Mouse (Mus musculus) frontal cortex, postnatal 36 days (tissue): ENCODE measurements around the gene Sik3.
"Not testable (repeated sequence)": the region's sequence is repeated elsewhere in the genome, so short reads cannot be mapped to it uniquely, and the experiment has no call there.

Source experiments
- DNase-seq, 2 experiments: peaks; one replicate each; pipeline ENCODE4 v3.0.0; 2022; ENCODE audit warnings: low spot score in 2 of 2

Gene Sik3

DNA sequence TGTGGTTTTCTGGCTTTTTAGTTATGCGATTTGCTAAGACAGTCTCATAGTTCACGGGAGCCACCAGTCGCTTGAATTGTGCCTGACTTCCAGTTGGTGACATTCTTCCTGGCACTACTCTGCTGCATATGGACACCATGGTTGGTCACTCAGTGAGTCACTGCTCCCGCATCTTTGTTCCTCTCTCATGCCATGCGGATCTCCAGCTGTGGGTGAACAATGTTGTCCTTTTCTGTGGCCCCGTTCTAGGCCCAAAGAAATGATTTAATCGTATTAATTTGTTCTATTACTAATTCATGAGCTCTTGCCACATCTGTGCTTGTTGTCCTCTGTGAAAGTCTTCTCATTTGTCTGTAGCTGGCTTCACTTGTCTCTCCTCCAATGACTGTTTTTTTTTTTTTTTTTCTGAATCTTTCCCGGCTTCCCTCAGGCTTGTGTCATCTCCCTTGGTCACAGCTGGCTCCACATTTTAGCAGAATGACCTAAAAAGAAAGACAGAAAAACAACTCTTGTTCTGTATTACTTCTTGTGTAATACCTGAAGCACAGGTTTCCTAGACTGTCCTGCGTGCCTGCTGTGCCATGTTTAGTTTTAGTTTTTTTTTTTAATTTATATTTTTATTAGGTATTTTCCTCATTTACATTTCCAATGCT, 40.5 kb downstream of the Sik3 start:
- no peak for DNase-seq

DNA sequence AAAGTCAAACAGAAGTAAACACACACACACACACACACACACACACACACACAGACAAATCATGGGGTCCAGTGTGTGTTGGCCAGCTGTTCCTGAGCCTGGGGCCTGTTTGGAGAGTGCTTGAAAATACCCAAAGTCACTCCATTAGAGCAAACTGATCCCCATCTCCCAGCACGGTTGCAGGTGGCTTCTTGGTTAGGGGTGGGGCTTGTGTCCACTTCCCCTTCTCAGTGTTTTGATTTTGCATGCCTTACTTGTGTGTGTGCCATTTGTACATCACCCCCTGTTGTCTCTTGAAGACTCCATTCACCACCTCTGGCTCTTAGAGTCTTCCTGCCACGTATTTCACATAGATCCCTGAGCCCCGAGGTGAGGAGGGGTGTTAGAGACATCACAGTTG, 45.4 kb downstream of the Sik3 start:
- DNase-seq, result no peak

DNA sequence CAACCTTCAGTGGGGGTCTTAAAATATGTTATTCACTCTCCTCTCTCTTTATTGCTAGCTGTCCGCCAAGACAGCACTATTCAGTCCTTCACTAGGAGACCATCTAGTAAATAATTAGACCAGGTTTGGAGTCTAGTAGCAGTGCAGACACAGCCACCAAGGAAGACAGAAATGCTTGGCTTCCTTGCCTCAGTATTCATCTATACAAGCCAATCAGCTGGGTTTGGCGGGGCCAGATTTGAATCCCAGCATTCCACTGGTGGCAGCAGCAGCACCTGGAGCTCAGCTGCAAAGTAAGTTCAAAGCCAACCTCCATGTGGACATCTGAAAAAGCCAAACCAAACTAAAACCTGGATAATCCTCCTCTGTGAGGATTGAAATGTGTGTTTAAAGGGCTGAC, 47.6 kb downstream of the Sik3 start:
- DNase-seq, result no peak

DNA sequence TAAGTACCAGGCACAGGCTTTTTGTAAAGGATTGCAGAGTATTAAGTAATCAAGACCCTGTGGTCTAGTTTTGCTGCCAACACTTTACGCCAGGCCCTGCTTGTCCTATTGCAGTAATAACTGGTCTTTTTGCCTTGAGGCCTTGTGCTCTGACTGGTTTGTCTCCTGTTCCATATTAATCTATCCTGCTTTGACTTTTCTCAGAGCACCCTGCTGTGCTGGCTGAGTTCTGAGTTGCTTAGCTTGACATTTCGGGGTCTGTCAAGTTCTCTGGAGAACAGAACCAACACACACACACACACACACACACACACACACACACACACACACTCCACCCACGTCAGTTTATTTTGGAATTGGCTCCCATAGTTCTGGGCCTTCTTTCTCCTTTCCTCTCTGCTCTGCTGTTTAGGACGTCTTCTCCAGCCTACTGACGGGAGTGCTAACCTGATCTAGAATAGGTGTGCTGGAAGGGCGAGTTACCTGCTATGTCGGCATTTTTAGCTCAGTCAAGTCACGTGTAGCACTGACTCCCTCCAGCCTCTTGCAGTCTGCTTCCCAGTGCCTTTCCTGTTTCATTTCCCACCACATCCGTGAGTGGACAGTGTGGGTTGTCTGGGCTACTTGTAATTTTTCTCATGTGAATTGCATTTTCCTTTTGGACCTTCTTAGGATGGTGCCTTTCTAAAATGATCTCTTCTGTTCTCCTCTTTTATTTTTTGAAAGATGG, 49.2 kb downstream of the Sik3 start:
- DNase-seq, result peak in 1 of 2 experiments; percentile 69

DNA sequence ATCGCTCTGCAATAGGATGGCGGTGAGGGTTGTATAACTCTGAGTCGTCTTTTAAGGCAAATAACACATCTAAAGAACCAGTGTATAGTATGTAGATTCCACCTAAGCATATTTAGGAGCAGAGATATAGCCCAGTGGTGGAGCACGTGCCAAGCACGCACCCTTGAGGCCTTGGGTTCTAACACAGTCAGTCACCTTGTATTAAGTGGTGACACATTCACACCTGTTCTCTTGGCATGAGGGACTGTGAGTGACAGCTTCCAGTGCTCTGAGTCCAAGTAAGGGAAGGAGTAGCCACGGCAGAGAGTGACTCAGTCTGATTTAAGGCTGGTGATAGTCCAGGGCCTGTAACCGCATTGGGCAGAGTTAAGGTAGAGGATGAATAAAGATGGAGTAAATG, 51.7 kb downstream of the Sik3 start:
- no peak for DNase-seq

DNA sequence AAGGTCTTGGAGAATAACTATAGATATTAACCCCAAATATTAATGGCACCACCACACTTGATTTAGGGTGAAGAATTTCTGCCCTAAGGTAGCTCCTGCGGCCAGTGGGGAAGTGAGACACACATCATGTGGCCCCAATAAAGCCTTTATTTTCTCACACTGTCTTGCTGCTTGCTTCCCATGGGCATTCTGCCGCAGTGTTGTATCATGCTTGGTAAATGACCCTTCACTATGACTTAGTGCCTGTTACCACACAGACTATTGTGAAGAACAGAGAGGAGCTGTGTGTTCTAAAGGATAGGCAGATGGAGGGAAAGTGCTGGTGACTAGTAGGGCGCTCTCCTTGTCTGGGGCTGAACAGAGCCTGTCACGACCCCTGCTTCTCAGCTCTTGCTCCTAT, 54.1 kb downstream of the Sik3 start:
- no peak for DNase-seq

DNA sequence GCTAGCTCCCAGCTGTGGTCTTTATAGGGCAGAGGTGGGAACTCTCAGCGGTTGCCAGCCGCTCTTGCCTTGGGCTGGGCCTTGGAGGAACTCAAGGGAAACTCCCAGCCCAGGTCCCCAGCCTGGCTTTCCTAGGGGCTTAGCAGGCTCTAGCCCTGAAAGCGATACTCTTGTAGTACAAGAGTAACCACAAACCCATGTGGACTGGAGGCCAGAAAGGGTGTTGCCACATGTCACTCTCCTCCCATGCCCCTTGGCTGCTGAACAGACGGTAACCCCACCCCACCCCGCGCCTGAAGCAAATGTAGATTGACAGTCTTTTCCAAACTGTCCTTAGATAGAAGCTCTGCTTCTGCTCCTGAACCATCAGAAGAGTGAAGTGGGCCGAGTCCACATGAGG, 55.1 kb downstream of the Sik3 start:
- DNase-seq, result no peak

DNA sequence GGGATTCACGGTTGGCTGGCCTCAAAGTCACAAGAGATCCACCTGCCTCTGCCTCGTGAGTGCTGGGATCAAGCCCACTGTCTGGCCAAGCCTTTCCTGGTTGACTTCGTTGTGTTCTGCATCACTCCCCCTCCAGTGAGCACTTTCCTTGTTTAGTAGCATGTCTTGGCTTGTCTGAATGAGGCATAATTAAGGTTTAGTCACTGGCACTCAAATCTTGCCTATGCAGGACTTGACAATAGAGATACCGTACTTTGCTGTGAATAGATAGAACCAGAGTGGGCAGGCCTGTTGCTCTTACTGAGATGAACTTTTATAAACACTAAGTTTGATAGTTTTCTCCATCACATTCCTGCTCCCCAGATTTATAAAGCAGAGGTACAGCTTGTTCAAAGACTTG, 56.4 kb downstream of the Sik3 start:
- DNase-seq, result no peak

DNA sequence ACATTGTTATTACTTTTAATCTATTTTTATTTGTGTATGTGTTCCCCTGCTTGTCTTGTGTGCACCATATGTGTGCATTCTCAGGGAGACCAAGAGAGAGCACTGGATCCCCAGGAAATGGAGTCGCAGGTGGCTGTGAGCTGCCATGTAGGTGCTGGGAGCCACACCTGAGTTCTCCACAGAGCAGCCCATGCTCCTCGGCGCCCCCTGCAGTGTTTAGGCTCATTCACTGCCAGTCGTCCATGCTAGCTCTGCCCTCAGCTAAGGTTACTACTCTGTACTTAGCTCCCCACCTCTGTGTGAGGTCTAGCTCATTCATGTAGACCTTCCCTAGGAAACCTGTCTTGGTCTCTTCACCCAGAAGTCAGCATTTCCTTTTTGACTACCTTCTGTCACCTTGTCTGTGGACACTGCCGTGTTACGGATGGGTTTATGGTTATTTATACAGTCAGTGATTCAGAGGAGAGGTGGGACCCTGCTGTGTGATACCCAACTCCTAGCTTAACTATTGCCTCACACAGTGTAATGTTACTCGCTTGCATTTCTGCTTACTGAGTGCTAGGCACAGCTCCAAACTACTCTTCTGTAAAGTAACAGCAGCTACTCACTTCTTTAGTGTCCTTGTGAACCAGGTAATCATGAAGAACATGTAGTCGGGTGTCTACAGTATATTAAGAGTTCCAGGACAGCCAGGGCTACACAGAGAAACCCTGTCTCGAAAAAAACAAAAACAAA, 59.6 kb downstream of the Sik3 start:
- no peak for DNase-seq

DNA sequence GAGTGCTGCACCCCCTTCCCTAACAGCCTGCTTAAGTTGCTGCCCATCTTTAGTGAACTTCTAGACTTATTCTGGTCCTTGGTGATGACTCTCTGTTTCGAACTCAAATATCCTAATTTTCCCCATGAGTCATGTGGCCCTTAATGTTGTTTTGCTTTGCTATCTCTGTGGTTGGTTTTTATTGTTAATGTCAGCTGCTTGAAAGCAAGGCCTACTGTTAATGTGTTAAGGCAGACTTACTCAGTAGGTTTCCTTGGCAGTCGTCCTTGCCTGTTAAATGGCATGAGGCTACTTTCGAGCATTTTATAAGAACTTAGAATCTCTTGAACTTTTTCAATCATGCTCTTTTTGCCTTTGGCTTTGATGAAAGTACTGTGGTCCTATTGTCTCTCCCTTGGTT, 60.8 kb downstream of the Sik3 start:
- no peak for DNase-seq

DNA sequence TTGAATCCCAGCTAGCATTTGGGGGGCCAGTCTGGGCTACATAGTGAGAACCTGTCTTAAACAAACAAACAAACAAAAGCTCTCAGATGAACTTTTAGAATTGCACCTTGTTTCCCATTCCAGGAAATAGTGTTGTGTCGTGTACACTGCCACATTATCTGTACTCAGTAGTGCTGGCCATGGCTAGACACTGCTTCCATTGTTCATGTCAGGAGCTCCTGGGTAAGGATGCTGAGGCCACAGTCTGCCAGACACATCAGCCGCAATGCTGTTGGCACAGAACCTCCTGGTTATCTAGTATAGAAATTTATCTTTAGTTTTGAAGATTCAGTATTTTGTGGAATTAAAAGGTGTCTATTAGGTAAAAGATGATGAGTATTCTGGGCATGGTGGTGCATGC, 63.0 kb downstream of the Sik3 start:
- no peak for DNase-seq

DNA sequence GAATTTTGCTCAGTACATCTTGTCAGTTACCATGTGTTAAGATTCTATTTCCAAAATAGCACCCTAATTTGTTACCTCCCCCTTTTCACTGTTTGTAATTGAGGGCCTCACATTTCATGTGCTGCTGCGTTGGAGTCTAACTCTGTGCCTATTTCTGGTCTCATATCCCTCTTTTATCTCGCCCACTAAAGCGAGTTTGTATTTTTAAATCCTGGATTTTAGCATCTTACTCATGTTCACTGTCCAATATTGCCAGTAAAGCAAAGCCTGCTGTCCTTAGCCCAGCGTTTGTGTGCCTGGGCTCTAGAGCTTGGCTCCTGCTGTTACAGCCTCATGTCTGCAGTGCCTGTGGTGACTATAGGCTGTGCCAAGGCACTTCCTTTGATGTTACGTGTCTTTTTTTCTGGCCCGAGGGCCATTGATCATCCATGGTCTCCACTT, 69.8 kb downstream of the Sik3 start:
- peak in 1 of 2 experiments; percentile 72 for DNase-seq

DNA sequence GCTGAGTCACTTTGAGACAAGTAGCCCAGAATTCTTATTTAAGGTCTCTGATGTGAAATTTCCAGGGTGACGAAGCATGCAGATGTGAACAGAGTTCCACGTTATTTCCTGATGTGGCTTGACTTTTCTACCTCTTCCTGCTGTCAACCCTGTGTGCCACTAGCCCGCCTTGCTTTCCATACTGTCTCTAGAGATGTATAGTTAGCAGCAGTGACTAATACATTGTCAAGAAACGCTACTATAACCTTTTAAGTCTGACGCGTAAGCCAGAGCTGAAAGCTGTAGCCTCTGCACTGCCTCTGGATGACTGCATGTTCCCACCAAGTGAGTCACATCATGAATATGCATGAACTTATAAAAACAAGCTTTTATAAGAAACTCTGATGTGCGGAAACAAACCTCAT, 70.9 kb downstream of the Sik3 start:
- peak; percentile 42 to 62 for DNase-seq

DNA sequence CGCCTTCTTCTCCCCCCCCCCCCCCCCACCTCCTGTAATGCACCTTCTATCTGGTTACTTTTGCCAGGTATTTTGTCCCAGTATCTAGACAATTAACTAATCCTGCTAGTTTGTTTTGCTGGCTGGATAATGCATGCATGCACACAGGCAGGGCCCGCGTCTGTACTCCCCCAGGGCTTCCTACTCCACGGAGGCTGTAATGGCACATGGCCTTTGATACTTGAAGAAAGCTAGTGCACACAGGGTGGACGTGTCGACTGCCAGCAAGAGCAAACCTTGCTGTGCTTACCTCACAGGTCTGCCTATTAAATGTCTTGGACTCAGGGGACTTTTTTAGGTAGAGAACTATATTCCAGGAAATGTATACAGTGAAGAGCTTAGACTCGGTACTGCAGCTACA, 73.3 kb downstream of the Sik3 start:
- DNase-seq, result no peak

DNA sequence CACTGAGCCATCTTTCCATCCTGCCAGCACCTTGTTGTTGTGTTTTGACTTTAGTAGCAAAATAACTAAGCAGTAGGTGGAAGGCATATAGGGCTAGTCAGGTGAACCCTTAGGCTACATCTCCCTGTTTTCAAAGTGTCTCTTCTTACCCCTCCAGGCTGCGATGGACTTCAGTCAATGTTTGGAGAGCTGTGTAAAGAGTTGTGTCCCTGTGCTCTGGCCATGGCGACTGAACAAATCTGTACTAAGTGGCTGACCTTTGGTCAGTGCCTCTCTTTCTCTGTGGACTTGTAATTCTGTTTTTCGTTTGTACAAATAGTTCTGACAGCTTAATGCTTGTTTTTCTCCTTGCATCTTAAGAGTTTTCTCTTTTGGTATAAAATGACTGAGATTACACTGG, 74.2 kb downstream of the Sik3 start:
- DNase-seq, result no peak

DNA sequence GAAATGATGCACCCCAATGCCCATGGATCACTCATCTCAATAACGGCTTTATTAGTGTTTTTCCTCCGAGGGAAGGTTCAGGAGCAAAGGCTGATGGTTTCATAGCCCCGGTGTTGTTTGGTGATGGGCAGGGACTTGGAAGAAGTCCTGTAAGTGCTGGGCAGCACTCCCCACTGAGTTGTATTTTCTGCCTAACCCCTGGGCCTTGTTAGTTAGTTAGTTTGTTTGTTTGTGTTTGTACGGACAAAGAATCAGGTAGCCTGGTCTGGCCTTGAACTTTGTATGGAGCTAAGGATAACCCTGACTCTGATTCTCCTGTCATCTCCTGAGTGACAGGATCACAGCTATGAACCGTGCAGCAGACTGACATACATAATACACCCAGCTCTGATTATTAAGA, 74.8 kb downstream of the Sik3 start:
- DNase-seq, result no peak

DNA sequence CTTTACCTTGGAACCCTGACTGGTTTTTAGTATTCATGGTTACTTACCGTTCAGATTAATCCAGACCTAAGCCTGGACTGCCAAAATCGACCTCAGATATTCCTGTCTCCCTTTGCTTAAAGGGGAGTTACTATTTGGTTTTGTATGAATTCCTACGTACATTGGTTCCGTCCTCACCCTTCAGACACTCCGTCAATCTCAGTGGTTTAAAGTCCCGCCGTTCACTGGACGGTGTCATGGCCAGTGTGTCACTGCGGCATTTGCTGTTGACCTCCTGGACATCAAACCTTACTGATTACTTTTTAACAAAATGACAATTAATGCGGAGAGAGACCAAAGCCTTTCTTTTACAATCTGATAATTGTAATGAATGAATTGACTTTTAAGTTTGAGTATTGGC, 76.1 kb downstream of the Sik3 start:
- DNase-seq, result no peak

DNA sequence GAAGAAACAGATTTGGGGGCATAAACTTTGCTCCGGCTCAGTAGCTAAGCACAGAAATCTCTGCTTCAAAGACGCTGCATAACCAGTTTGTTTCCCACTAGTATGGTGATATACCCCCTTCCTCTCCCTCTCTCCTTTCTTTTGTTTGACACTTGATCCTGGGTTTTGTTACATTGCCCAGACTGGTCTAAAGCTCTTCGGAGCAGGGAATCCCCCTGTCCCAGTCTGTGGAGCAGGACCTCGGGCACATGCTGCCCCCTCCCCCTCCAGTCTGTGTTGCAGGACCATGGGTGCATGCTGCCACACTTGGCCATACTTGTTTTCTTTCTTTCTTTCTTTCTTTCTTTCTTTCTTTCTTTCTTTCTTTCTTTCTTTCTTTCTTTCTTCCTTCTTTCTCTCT, 77.4 kb downstream of the Sik3 start:
- DNase-seq, result no peak

DNA sequence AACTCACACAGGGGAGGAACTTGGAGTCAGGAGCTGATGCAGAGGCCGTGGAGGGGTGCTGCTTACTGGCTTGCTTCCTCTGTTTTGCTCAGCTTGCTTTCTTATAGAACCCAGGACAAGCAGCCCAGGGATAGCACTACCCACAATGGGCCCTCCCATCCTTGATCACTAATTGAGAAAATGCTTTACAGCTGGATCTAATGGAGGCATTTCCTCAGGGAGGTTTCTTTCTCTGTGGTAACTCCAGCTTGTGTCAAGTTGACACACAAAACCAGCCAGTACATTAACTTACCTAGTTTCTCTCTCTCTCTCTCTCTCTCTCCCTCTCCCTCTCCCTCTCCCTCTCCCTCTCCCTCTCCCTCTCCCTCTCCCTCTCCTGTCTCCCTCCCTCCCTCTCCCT, 78.5 kb downstream of the Sik3 start:
- DNase-seq, result not testable (repeated sequence)

DNA sequence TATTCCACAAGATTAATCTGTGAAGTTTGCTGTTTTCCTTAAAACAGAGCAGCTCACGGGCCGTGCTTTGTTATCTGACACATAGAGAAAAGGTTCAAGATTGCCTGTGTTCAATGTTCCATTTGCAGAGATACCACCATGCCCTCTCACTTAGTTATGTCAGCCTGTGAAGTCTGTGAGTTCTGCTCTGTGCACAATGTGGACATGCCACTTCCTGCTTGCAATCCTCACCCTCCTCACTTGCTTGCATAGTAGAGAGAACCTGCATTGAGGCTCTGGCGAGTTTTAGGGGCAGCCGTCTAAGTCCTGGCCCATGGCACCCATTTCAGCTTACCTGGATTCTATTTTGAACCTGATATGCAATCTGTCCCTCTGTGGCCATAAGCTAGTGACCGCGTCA, 80.0 kb downstream of the Sik3 start:
- DNase-seq, result no peak

DNA sequence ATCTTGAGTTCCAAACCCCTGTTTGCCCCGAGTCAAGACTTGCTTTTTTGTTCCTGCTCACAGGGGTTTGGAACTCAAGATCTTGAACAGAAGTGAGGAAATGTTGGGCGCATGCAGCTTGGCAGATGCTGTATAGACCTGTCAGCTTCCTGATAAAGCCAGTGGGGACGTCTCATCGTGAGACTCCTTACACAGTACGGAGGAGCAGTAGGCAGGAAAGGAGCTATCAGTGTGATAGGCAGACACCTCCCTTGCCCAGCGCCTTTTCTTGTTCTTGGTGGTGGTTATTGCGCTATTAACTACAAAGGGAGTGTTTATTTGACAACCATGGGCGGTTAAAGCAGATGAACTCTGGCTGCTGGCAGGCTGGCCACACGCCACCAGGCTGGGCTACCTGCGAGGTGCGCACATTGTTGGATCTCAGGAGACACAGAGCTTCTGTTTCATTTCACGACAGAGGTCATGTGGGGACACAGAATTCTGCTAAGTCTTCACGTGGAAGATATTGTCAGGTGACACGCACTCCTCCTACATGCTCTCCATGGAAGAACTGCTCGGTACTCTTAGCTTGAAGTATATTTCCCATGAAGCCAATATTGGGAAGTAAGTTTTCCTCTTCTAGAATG, 85.9 kb downstream of the Sik3 start:
- DNase-seq, result no peak

DNA sequence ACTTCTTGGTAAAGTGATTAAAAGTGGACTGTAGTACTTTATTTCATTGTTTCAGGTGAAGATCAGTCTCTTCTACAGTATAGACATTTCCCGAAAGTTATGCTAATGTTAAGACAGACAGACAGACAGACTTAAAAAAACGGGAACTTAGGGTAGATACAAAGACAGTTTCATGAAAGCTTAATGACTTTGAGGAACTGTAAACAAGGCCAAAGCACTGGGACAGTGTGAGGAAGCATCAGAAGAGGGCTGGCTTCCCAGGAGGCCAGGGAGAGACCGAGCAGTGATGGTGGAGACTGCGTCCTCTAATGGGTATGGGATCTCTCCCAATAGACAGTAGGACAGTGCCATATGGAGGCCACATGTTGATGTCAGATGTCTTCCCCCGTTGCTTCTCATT, 86.5 kb downstream of the Sik3 start:
- DNase-seq, result no peak

DNA sequence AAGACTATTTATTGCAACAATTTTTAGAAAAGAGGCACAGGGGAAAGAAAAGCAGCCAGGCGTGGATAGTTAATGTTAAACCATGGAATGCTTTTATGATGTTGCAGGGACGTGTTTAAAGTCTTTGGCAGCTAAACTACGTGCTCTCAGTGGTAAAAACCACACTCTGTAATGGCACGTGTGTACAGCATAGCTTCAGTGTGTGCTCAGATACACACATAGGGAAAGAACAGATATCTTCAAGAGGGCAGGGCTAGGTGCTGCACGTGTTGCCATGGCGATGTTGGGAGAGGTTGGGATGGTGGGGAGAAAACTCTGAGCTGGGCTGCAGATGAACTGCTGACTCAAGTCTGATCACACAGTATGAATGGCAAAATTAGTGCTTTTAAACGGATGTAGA, 90.5 kb downstream of the Sik3 start:
- no peak for DNase-seq
